Mouse (Mus musculus) MEL (cell line): ENCODE data around the gene Nck1. TPM values are rescaled to one million over a fixed set of nuclear protein-coding genes. Genes with fewer than 3 reads are reported as not detected.

Source experiments
- DNase-seq: peaks from one replicate; pipeline ENCODE4 v3.0.0; 2011; ENCODE audit warnings: low read depth, low spot score
- H3K27ac ChIP-seq: 2 replicates; pipeline ENCODE4 v1.5.1; 2012; ENCODE audit warnings: low read depth, mild to moderate bottlenecking, control low read depth, low read length, moderate library complexity; ENCODE audit not compliant: control insufficient read depth
- H3K27me3 ChIP-seq, 2 experiments: fragments of 150-350 bp in 1 of 2; sonication (generic) in 1 of 2; 2 replicates each; pipeline ENCODE4 v1.6.1; 2012; ENCODE audit warnings: low read length in 2 of 2, mild to moderate bottlenecking in 2 of 2, improper control_type of control experiment in 1 of 2, moderate library complexity in 1 of 2; ENCODE audit not compliant: insufficient read depth in 2 of 2, control insufficient read depth in 1 of 2
- H3K36me3 ChIP-seq, 2 experiments: 2 replicates each; pipeline ENCODE4 v1.6.1; 2012 to 2014; ENCODE audit warnings: low read length in 2 of 2, improper control_type of control experiment in 1 of 2, inconsistent platforms in 1 of 2, mild to moderate bottlenecking in 1 of 2; ENCODE audit not compliant: insufficient read depth in 2 of 2, control insufficient read depth in 1 of 2
- H3K4me1 ChIP-seq, 2 experiments: fragments of 150-350 bp in 1 of 2; sonication (generic) in 1 of 2; 2 replicates each; pipeline ENCODE4 v1.6.1; 2012; ENCODE audit warnings: low read length in 2 of 2, improper control_type of control experiment in 1 of 2, mild to moderate bottlenecking in 1 of 2; ENCODE audit not compliant: insufficient read depth in 2 of 2, control insufficient read depth in 1 of 2
- H3K4me3 ChIP-seq, 2 experiments: fragments of 150-350 bp in 1 of 2; sonication (generic) in 1 of 2; 2 replicates each; pipeline ENCODE4 v1.5.1; 2012; ENCODE audit warnings: low read depth in 2 of 2, low read length in 2 of 2, mild to moderate bottlenecking in 2 of 2, moderate library complexity in 2 of 2, control low read depth in 1 of 2, improper control_type of control experiment in 1 of 2; ENCODE audit not compliant: control insufficient read depth in 1 of 2, insufficient read depth in 1 of 2
- H3K79me2 ChIP-seq: 2 replicates; pipeline ENCODE4 v1.6.1; 2012; ENCODE audit warnings: mild to moderate bottlenecking, low read length, moderate library complexity; ENCODE audit not compliant: control insufficient read depth, poor library complexity, insufficient read depth
- H3K9ac ChIP-seq: 2 replicates; pipeline ENCODE4 v1.6.1; 2012; ENCODE audit warnings: low read depth, mild to moderate bottlenecking, control low read depth, low read length, moderate library complexity; ENCODE audit not compliant: control insufficient read depth, poor library complexity, severe bottlenecking
- H3K9me3 ChIP-seq: fragments of 150-350 bp; sonication (generic); replicated peaks from 2 replicates; pipeline ENCODE4 v1.6.1; 2012; ENCODE audit warnings: mild to moderate bottlenecking, low read length, improper control_type of control experiment, moderate library complexity; ENCODE audit not compliant: insufficient read depth
- CHD1 ChIP-seq: IDR thresholded peaks from 2 replicates; pipeline ENCODE4 v1.6.1; 2012; ENCODE audit warnings: low read depth, mild to moderate bottlenecking, inconsistent platforms, low read length, improper control_type of control experiment
- CHD2 ChIP-seq: IDR thresholded peaks from 2 replicates; pipeline ENCODE4 v1.6.1; 2011; ENCODE audit warnings: low read length, improper control_type of control experiment
- E2F4 ChIP-seq: IDR thresholded peaks from 2 replicates; pipeline ENCODE4 v1.6.1; 2011; ENCODE audit warnings: low read depth, low read length, improper control_type of control experiment, borderline replicate concordance
- ELF1 ChIP-seq: IDR thresholded peaks from 2 replicates; pipeline ENCODE4 v1.6.1; 2014; ENCODE audit warnings: low read depth, mild to moderate bottlenecking, inconsistent platforms, low read length, improper control_type of control experiment, moderate library complexity
- EP300 ChIP-seq, 2 experiments: IDR thresholded peaks; 2 replicates each; pipeline ENCODE4 v1.6.1; 2011; ENCODE audit warnings: improper control_type of control experiment in 2 of 2, low read length in 2 of 2, low read depth in 1 of 2, mild to moderate bottlenecking in 1 of 2
- ETS1 ChIP-seq: IDR thresholded peaks from 2 replicates; pipeline ENCODE4 v1.6.1; 2012; ENCODE audit warnings: low read depth, mild to moderate bottlenecking, inconsistent platforms, low read length, improper control_type of control experiment, moderate library complexity
- GABPA ChIP-seq: IDR thresholded peaks from 2 replicates; pipeline ENCODE4 v1.6.1; 2012; ENCODE audit warnings: low read depth, mild to moderate bottlenecking, inconsistent platforms, low read length, improper control_type of control experiment, moderate library complexity
- GATA1 ChIP-seq: IDR thresholded peaks from 2 replicates; pipeline ENCODE4 v1.6.1; 2011; ENCODE audit warnings: low read depth, low read length, improper control_type of control experiment
- HCFC1 ChIP-seq: IDR thresholded peaks from 2 replicates; pipeline ENCODE4 v1.6.1; 2012; ENCODE audit warnings: low read depth, mild to moderate bottlenecking, inconsistent platforms, low read length, improper control_type of control experiment, moderate library complexity
- JUND ChIP-seq: IDR thresholded peaks from 2 replicates; pipeline ENCODE4 v1.6.1; 2011; ENCODE audit warnings: low read depth, mild to moderate bottlenecking, improper control_type of control experiment, low read length
- KAT2A ChIP-seq: conservative IDR thresholded peaks from 2 replicates; pipeline ENCODE4 v1.6.1; 2012; ENCODE audit warnings: low read depth, low read length, improper control_type of control experiment, inconsistent platforms
- MAFK ChIP-seq: IDR thresholded peaks from 2 replicates; pipeline ENCODE4 v1.6.1; 2011; ENCODE audit warnings: low read depth, mild to moderate bottlenecking, low read length, improper control_type of control experiment, borderline replicate concordance
- MAX ChIP-seq: IDR thresholded peaks from 2 replicates; pipeline ENCODE4 v1.6.1; 2011; ENCODE audit warnings: low read length, improper control_type of control experiment
- MEF2A ChIP-seq: IDR thresholded peaks from 2 replicates; pipeline ENCODE4 v1.6.1; 2014; ENCODE audit warnings: low read depth, mild to moderate bottlenecking, inconsistent platforms, low read length, improper control_type of control experiment; ENCODE audit not compliant: poor library complexity, insufficient replicate concordance, severe bottlenecking; ENCODE audit errors: extremely low read depth
- MXI1 ChIP-seq: IDR thresholded peaks from 2 replicates; pipeline ENCODE4 v1.6.1; 2011; ENCODE audit warnings: mild to moderate bottlenecking, low read depth, low read length, improper control_type of control experiment
- POLR2A ChIP-seq, 2 experiments: IDR thresholded peaks; 2 replicates each; pipeline ENCODE4 v1.6.1; 2011 to 2012; ENCODE audit warnings: low read length in 2 of 2, mild to moderate bottlenecking in 2 of 2, control low read depth in 1 of 2, improper control_type of control experiment in 1 of 2, low read depth in 1 of 2, moderate library complexity in 1 of 2; ENCODE audit not compliant: control insufficient read depth in 1 of 2, insufficient read depth in 1 of 2, poor library complexity in 1 of 2
- POLR2AphosphoS2 ChIP-seq: IDR thresholded peaks from 2 replicates; pipeline ENCODE4 v1.6.1; 2011; ENCODE audit warnings: low read length, improper control_type of control experiment
- POLR2AphosphoS5 ChIP-seq: IDR thresholded peaks from 2 replicates; pipeline ENCODE4 v1.6.1; 2012; ENCODE audit warnings: low read depth, borderline replicate concordance, mild to moderate bottlenecking, inconsistent platforms, low read length, moderate library complexity, mixed read lengths
- RCOR1 ChIP-seq: IDR thresholded peaks from 2 replicates; pipeline ENCODE4 v1.6.1; 2012; ENCODE audit warnings: low read depth, mild to moderate bottlenecking, inconsistent platforms, low read length, improper control_type of control experiment
- SIN3A ChIP-seq: IDR thresholded peaks from 2 replicates; pipeline ENCODE4 v1.6.1; 2012; ENCODE audit warnings: low read length, improper control_type of control experiment, inconsistent platforms
- TBP ChIP-seq: IDR thresholded peaks from 2 replicates; pipeline ENCODE4 v1.8.0; 2011; ENCODE audit warnings: low read depth, low read length, improper control_type of control experiment
- TCF12 ChIP-seq: IDR thresholded peaks from 2 replicates; pipeline ENCODE4 v1.6.1; 2014; ENCODE audit warnings: low read depth, mild to moderate bottlenecking, inconsistent platforms, low read length, improper control_type of control experiment, moderate library complexity
- UBTF ChIP-seq: IDR thresholded peaks from 2 replicates; pipeline ENCODE4 v1.6.1; 2012; ENCODE audit warnings: low read depth, mild to moderate bottlenecking, inconsistent platforms, low read length, improper control_type of control experiment, moderate library complexity, borderline replicate concordance; ENCODE audit not compliant: insufficient read depth
- USF1 ChIP-seq: IDR thresholded peaks from 2 replicates; pipeline ENCODE4 v1.6.1; 2014; ENCODE audit warnings: low read depth, mild to moderate bottlenecking, inconsistent platforms, low read length, improper control_type of control experiment, moderate library complexity
- USF2 ChIP-seq, 2 experiments: IDR thresholded peaks; 2 replicates each; pipeline ENCODE4 v1.6.1; 2011 to 2012; ENCODE audit warnings: improper control_type of control experiment in 2 of 2, low read length in 2 of 2, borderline replicate concordance in 1 of 2, inconsistent platforms in 1 of 2, low read depth in 1 of 2, mild to moderate bottlenecking in 1 of 2; ENCODE audit not compliant: insufficient read depth in 1 of 2
- polyA plus RNA-seq, 2 experiments: library from polyadenylated mRNA; stranded (reverse) in 1 of 2; unstranded in 1 of 2; fragments of >175 nt in 1 of 2; fragments of >200 nt in 1 of 2; gene quantifications; 2 replicates each; pipeline versions ENCODE4 v1.2.1 to v1.2.4; 2012; ENCODE audit warnings: low replicate concordance in 2 of 2, low read depth in 1 of 2; ENCODE audit not compliant: insufficient read length in 2 of 2, insufficient read depth in 1 of 2, missing spikeins in 1 of 2
- total RNA-seq: library from RNA; depleted of rRNA; stranded (reverse); fragments of 300-350 nt; gene quantifications from 2 replicates; pipeline ENCODE4 v1.2.3, GENCODE M21; 2012

Gene Nck1
- total and polyA plus RNA-seq, 3 experiments, result 21.8 to 24.3 TPM; not detected in 1

GRCm38 (mm10) chr9:100584031-100584430 is 38.1 kb upstream of the Nck1 start:
- Histone ChIP-seq H3K27ac (no peak overlapping the region), H3K79me2 (no peaks in the 10 kb centered on the region), H3K9ac (no peak overlapping the region), H3K4me3 (no peak overlapping the region), H3K27me3 (no peaks in the 10 kb centered on the region), H3K4me1 (peaks cover 0 to 22% of the 10 kb centered on the region in 2 experiments; a peak in 2 of 4 replicates), H3K36me3 (peaks cover 0 to 8% of the 10 kb centered on the region in 2 experiments; a peak in 2 of 4 replicates), H3K9me3 (no peaks in the 10 kb centered on the region)
- no peak for DNase-seq
- TF ChIP-seq CHD2, result no peak
- TF ChIP-seq UBTF, result no peak
- no peak for TF ChIP-seq MAFK
- TF ChIP-seq E2F4, result no peak
- no peak for TF ChIP-seq MEF2A
- no peak for TF ChIP-seq GABPA
- no peak for TF ChIP-seq MXI1
- no peak for TF ChIP-seq HCFC1
- no peak for TF ChIP-seq SIN3A
- TF ChIP-seq USF1, result no peak
- TF ChIP-seq TCF12, result no peak
- TF ChIP-seq KAT2A, result no peak
- no peak for TF ChIP-seq CHD1
- no peak for TF ChIP-seq JUND
- TF ChIP-seq TBP, result no peak

GRCm38 (mm10) chr9:100582883-100583575 is 37.1 kb upstream of the Nck1 start:
- no peaks in the 10 kb centered on the region for H3K9me3 ChIP-seq
- peak overlapping the region; percentile 33 to 58 for H3K4me3 ChIP-seq
- peaks cover 0 to 8% of the 10 kb centered on the region in 2 experiments; a peak in 2 of 4 replicates for H3K36me3 ChIP-seq
- peak; percentile 68 for DNase-seq
- H3K9ac ChIP-seq, result peak overlapping the region; percentile 38
- peak overlapping the region; percentile 35 for H3K27ac ChIP-seq
- peaks cover 0 to 22% of the 10 kb centered on the region in 2 experiments; a peak in 2 of 4 replicates for H3K4me1 ChIP-seq
- TF ChIP-seq POLR2A (IDR thresholded peaks at IDR 0.05; ENCODE audit: control insufficient read depth in 1 of 2, insufficient read depth in 1 of 2, low read depth in 1 of 2, low read length in 2 of 2, poor library complexity in 1 of 2) (peak in 1 of 2 experiments; percentile 38; a peak in 1 of 4 replicates), EP300 (IDR thresholded peaks at IDR 0.05; ENCODE audit: low read depth in 1 of 2, low read length in 2 of 2) (peak; percentile 26 to 51; a peak in 2 of 4 replicates), MXI1 (peak; percentile 83), GATA1 (peak; percentile 86), POLR2AphosphoS5 (no peak), SIN3A (peak; percentile 64), POLR2AphosphoS2 (no peak), RCOR1 (0 out of 2 replicates have a peak, but pooled peaks have one; percentile 46), ELF1 (0 out of 2 replicates have a peak, but pooled peaks have one; percentile 38), MAX (no peak), ETS1 (peak; percentile 25; the same call in 1 of the 2 replicates), USF2 (IDR thresholded peaks at IDR 0.05; ENCODE audit: borderline replicate concordance in 1 of 2, insufficient read depth in 1 of 2, low read depth in 1 of 2, low read length in 2 of 2) (no peak), HCFC1 (peak; percentile 38; the same call in 1 of the 2 replicates), TCF12 (0 out of 2 replicates have a peak, but pooled peaks have one; percentile 14)
- TF ChIP-seq, all 39 proteins: peak for 10
- H3K79me2 ChIP-seq, result no peaks in the 10 kb centered on the region
- no peaks in the 10 kb centered on the region for H3K27me3 ChIP-seq
